Mouse (Mus musculus): ENCODE measurements around the gene Rgs16. TPM values are rescaled to one million over a fixed set of nuclear protein-coding genes. Genes with fewer than 3 reads are reported as not detected.
"Not testable (repeated sequence)": the region's sequence is repeated elsewhere in the genome, so short reads cannot be mapped to it uniquely, and the experiment has no call there.

Rgs16 gene
- total RNA-seq, 2 experiments from 2014 or later = 4.9 to 5.9 TPM

DNA sequence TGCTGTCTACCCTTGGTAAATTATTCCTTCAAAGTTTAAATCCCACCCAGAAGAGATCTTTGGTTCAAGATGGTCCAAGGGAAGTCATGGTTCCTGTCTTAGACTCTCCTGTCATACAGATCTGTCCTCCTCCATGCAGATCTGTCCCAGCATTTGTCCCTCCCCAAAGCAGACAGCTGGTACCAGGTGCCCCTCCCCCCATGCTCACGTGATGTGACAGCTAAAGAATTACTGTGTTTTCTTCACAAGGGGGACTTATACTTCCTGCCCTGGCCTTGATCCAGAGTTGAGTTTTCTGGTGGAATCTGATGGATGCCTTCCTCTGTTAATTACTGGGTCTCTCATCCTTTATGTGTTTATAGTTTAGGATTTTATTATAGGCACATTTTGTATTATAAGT, 8.4 kb downstream of the Rgs16 start:
- no peak for DNase-seq (ENCODE audit: extremely low spot score in 1 of 2, low spot score in 1 of 2)

GRCm38 (mm10) chr1:153749211-153749801, 9.2 kb downstream of the Rgs16 start, which contains the start of gene Rnasel:
Gene Rnasel (plus strand): TSS chr1:153749426.
- DNase-seq (ENCODE audit: extremely low spot score in 1 of 2, low spot score in 1 of 2) = peak; percentile 49 to 69

DNA sequence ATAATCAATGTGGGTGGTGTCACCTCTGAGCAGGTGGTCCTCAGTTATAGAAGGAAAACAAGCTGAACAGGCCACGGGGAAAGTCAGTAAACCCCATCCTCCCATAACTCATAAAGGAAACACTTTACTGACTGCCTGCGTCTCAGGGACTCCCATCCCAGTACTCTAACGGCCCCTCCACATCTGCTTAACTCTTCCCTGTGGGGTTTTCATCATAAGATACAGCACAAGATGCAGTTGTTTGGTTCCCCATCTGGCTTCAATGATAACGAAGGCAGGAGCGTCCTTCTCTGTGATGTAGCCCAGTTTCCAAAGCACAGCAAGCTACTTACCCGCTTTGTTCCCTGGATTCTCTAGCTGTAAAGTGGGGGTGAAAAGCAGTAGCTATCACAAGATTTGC, 9.9 kb downstream of the Rgs16 start:
- no peak for DNase-seq (ENCODE audit: extremely low spot score in 1 of 2, low spot score in 1 of 2)

GRCm38 (mm10) chr1:153751763-153752301, 11.7 kb downstream of the Rgs16 start:
- no peak for DNase-seq (ENCODE audit: extremely low spot score in 1 of 2, low spot score in 1 of 2)

- DNase-seq (ENCODE audit: extremely low spot score in 1 of 2, low spot score in 1 of 2) = no peak
These were observed 12.4 kb downstream of the Rgs16 start for GRCm38 (mm10) chr1:153752521-153752920.

DNA sequence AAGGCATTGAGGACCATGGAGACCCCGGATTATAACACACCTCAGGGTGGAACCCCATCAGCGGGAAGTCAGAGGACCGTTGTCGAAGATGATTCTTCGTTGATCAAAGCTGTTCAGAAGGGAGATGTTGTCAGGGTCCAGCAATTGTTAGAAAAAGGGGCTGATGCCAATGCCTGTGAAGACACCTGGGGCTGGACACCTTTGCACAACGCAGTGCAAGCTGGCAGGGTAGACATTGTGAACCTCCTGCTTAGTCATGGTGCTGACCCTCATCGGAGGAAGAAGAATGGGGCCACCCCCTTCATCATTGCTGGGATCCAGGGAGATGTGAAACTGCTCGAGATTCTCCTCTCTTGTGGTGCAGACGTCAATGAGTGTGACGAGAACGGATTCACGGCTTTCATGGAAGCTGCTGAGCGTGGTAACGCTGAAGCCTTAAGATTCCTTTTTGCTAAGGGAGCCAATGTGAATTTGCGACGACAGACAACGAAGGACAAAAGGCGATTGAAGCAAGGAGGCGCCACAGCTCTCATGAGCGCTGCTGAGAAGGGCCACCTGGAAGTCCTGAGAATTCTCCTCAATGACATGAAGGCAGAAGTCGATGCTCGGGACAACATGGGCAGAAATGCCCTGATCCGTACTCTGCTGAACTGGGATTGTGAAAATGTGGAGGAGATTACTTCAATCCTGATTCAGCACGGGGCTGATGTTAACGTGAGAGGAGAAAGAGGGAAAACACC, 13.7 kb downstream of the Rgs16 start:
- no peak for DNase-seq (ENCODE audit: extremely low spot score in 1 of 2, low spot score in 1 of 2)

GRCm38 (mm10) chr1:153764136-153764535, 24.0 kb downstream of the Rgs16 start:
- no peak for DNase-seq (ENCODE audit: extremely low spot score in 1 of 2, low spot score in 1 of 2)

- no peak for DNase-seq (ENCODE audit: extremely low spot score in 1 of 2, low spot score in 1 of 2)
These were observed 26.1 kb downstream of the Rgs16 start for GRCm38 (mm10) chr1:153766298-153766697.

- DNase-seq (ENCODE audit: extremely low spot score in 1 of 2, low spot score in 1 of 2) = no peak
These were observed 27.1 kb downstream of the Rgs16 start for GRCm38 (mm10) chr1:153767281-153767680.

GRCm38 (mm10) chr1:153768465-153768864, 28.3 kb downstream of the Rgs16 start:
- no peak for DNase-seq (ENCODE audit: extremely low spot score in 1 of 2, low spot score in 1 of 2)

DNA sequence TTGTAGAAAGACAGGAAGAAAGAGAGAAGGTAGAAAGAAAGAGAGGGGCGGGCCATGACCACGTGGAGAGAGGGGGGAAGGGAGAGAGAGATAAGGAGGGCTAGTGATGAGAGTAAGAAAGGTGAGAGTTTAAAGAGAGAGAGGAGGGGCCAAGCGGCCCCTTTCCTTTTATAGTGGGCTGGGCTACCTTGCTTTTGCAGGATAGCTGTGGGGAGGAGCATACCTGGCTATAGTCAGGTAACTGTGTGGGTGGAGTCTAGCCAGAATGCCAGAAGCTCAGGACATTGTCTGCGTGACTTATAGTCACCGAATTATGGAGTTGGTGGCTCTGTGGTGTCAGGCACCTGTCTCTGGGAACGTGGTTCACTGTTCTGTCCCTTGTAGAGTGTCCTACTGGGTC, 29.4 kb downstream of the Rgs16 start:
- DNase-seq (ENCODE audit: extremely low spot score in 1 of 2, low spot score in 1 of 2) = not testable (repeated sequence)

DNA sequence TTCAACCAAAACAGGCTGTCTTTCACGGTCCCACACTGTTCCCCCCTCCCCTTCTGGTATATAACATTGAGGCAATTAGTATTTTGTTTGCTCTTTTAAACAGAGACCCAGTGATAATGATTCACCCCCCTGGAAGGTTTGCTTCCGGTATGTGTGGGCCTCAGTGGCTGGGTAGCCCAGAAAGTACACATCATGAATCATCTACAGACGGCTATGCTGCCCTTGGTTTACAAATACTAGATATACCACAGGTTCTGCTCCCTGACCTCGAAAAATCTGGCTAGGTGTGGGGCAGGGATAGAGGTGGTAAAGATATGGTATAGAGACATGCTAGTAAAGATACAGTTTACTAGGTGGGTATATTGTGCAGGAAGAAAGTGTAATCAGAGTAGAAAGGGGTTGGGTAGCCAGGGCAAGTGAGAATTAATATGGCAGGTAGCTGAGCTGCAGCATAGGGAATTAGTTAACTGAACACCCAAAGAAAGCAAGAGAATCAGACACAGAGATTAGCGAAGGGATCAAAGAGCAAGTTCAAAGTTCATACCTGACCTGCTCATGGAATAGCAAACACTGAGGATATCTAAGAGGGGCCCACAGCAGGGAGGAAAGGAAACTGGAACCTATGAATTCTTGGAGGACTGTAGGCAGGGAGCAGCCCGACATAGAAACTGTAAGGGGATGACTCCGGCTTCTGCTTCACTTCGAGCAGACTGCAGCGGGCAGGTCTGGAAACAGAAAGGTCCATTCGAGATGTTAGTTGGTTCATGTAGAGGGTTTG, 30.0 kb downstream of the Rgs16 start:
- DNase-seq (ENCODE audit: extremely low spot score in 1 of 2, low spot score in 1 of 2) = no peak

- DNase-seq (ENCODE audit: extremely low spot score in 1 of 2, low spot score in 1 of 2) = no peak
These were observed 30.6 kb downstream of the Rgs16 start for GRCm38 (mm10) chr1:153770776-153771167.

DNA sequence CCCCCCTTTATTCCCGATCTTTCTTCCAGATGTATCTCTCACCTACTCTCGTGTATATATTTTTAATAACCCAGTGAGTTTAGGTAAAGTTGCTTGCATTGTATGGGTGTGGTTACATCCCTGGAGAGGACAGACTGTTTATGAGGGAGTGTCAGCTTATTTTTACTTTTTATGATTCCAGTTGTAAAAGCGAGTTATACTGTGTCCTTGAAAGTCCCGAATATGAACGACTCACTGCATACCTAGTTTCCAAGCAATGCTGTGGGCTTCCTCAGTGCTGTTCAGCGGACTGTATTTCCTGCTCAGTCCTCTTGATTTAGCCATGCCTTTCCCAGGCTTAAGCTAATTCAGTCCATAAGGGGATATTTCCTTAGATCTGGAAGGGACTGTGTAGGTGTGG, 35.0 kb downstream of the Rgs16 start:
- DNase-seq (ENCODE audit: extremely low spot score in 1 of 2, low spot score in 1 of 2) = no peak

DNA sequence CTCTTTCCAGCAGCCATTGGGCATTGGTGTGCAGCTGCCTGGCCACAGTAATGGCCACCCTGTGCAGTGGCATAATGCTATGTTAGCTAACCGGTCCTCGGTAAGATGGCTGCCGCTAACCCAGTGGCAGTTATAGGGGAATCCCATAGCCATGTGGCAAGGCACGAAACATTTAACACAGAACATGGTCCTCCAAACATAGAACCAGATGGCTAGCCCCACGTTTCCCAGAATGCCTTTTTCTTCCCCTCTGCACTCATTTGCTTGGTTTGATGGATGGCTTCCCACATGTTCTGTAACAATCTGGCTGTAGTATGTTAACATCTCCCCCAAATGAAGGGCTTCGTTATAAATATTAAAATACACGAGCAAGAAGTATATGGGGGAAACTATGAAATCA, 36.1 kb downstream of the Rgs16 start:
- DNase-seq (ENCODE audit: extremely low spot score in 1 of 2, low spot score in 1 of 2) = peak in 1 of 2 experiments; percentile 25

DNA sequence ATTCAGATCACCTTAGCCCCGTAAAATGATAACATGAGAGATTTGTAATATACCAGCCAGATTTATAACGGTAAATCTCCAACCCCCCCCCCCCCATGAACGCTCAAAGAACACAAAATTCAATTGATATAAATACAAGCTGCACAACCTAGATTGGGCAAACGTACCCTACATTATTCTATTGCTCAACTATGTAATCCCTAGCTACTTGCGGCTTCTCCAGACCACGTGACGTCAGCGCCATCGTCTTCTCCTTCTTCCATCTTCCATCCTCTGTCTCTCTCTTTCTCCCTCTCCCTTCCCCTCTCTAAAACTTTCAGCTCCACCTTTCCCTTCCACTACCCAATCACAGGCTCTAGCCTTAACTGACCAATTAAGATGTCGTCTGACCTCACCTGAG, 38.1 kb downstream of the Rgs16 start:
- no peak for DNase-seq (ENCODE audit: extremely low spot score in 1 of 2, low spot score in 1 of 2)

GRCm38 (mm10) chr1:153783339-153783738, 43.2 kb downstream of the Rgs16 start:
- no peak for DNase-seq (ENCODE audit: extremely low spot score in 1 of 2, low spot score in 1 of 2)

- DNase-seq (ENCODE audit: extremely low spot score in 1 of 2, low spot score in 1 of 2) = no peak
These were observed 45.5 kb downstream of the Rgs16 start for GRCm38 (mm10) chr1:153785608-153786007.

DNA sequence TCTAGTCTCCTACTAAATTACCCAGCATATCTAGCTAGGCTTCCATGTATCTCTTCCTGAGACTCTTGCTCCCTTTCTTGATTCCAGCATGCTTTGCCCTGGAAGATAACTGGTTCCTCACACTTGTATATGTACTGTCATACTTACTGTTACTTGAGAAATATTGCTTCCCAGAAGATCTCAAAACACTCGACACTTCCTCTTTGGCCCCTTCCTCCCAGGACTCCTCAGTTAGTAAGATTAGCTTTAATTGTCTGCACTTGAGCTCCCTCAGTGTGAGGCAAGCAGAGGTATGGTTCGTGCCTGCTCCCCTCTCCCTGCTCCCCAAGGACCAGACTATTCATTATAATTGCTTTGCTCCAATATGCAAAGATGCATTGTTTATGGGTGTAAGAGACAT, 50.6 kb downstream of the Rgs16 start:
- DNase-seq (ENCODE audit: extremely low spot score in 1 of 2, low spot score in 1 of 2) = no peak

DNA sequence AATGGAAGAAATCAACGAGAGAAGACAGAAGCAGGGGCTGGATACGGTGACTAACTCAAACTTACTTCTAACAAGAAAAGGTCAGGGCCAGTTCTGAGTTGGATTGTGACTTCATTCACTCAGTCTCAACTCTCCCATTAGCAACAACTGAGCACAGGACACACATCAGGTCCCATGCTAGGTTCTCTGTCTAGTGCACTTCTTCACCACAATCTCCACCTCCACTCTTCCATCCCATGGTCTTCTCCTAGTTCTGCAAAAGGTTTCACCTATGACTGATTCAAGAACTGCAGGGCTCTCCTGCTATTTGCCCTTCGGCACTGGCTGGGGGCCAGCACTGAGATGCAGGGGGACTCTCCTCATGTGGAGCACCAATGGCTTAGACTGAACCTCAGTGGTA, 54.1 kb downstream of the Rgs16 start:
- DNase-seq (ENCODE audit: extremely low spot score in 1 of 2, low spot score in 1 of 2) = no peak

Measured in layer of hippocampus, postnatal 25 days (tissue).